Mouse (Mus musculus) brain, embryonic 14.5 days (tissue): ENCODE data around the gene Cacng7.

Source experiments
- CTCF ChIP-seq: fragments of 200-500 bp; IDR thresholded peaks from 2 replicates; pipeline ENCODE4 v1.5.1; 2012; ENCODE audit warnings: inconsistent platforms, mild to moderate bottlenecking, moderate library complexity, borderline replicate concordance; ENCODE audit not compliant: insufficient read depth, insufficient read length; ENCODE audit errors: extremely low read depth
- POLR2A ChIP-seq: fragments of 200-500 bp; IDR thresholded peaks from 2 replicates; pipeline ENCODE4 v1.6.1; 2012; ENCODE audit warnings: mild to moderate bottlenecking, inconsistent platforms, borderline replicate concordance; ENCODE audit not compliant: poor library complexity, insufficient read depth, insufficient read length, severe bottlenecking; ENCODE audit errors: extremely low read depth

GRCm38 (mm10) chr7:3308646-3309045 lies 24.1 kb upstream of the Cacng7 start:
- TF ChIP-seq POLR2A (no peak), CTCF (no peak)
